Mouse (Mus musculus): ENCODE data around the gene Atp13a1. TPM values are rescaled to one million over a fixed set of nuclear protein-coding genes. Genes with fewer than 3 reads are reported as not detected.

Gene Atp13a1
- polyA plus RNA-seq, 1 experiment, result 7.5 TPM

- no peak overlapping the region for H3K27ac ChIP-seq (replicated peaks; ENCODE audit: low read depth, low read length)
- peak overlapping the region; percentile 93 for H3K4me3 ChIP-seq (ENCODE audit: insufficient read depth, low read depth, low read length)
- peaks cover 6% of the 10 kb centered on the region; the same call in 1 of the 2 replicates for H3K4me1 ChIP-seq (ENCODE audit: control insufficient read depth, insufficient read depth, insufficient read length, low read length)
Measured at GRCm38 (mm10) chr8:69791415-69792068, 579 bp downstream of the Atp13a1 start.

GRCm38 (mm10) chr8:69793666-69794065, 2.7 kb downstream of the Atp13a1 start:
- Histone ChIP-seq H3K27ac (replicated peaks; ENCODE audit: low read depth, low read length) (no peak overlapping the region), H3K4me1 (ENCODE audit: control insufficient read depth, insufficient read depth, insufficient read length, low read length) (peaks cover 6% of the 10 kb centered on the region; the same call in 1 of the 2 replicates), H3K4me3 (ENCODE audit: insufficient read depth, low read depth, low read length) (no peak overlapping the region)

- no peak overlapping the region for H3K4me3 ChIP-seq (ENCODE audit: insufficient read depth, low read depth, low read length)
- no peak overlapping the region for H3K27ac ChIP-seq (replicated peaks; ENCODE audit: low read depth, low read length)
- H3K4me1 ChIP-seq (ENCODE audit: control insufficient read depth, insufficient read depth, insufficient read length, low read length), result peaks cover 6% of the 10 kb centered on the region; the same call in 1 of the 2 replicates
Measured at GRCm38 (mm10) chr8:69794096-69794495, 3.1 kb downstream of the Atp13a1 start.

- H3K4me1 ChIP-seq (ENCODE audit: control insufficient read depth, insufficient read depth, insufficient read length, low read length), result peaks cover 6% of the 10 kb centered on the region; the same call in 1 of the 2 replicates
- H3K4me3 ChIP-seq (ENCODE audit: insufficient read depth, low read depth, low read length), result no peak overlapping the region
- H3K27ac ChIP-seq (replicated peaks; ENCODE audit: low read depth, low read length), result no peak overlapping the region
Measured at GRCm38 (mm10) chr8:69794901-69795300, 3.9 kb downstream of the Atp13a1 start.

- H3K4me3 ChIP-seq (ENCODE audit: insufficient read depth, low read depth, low read length), result no peak overlapping the region
- H3K27ac ChIP-seq (replicated peaks; ENCODE audit: low read depth, low read length), result no peak overlapping the region
- peaks cover 3% of the 10 kb centered on the region; the same call in 1 of the 2 replicates for H3K4me1 ChIP-seq (ENCODE audit: control insufficient read depth, insufficient read depth, insufficient read length, low read length)
Measured at GRCm38 (mm10) chr8:69796721-69797345, 5.9 kb downstream of the Atp13a1 start.

GRCm38 (mm10) chr8:69797661-69798060, 6.7 kb downstream of the Atp13a1 start:
- Histone ChIP-seq H3K4me3 (ENCODE audit: insufficient read depth, low read depth, low read length) (no peak overlapping the region), H3K27ac (replicated peaks; ENCODE audit: low read depth, low read length) (no peak overlapping the region), H3K4me1 (ENCODE audit: control insufficient read depth, insufficient read depth, insufficient read length, low read length) (no peaks in the 10 kb centered on the region)

- Histone ChIP-seq H3K27ac (replicated peaks; ENCODE audit: low read depth, low read length) (no peak overlapping the region), H3K4me3 (ENCODE audit: insufficient read depth, low read depth, low read length) (no peak overlapping the region), H3K4me1 (ENCODE audit: control insufficient read depth, insufficient read depth, insufficient read length, low read length) (no peaks in the 10 kb centered on the region)
Measured at GRCm38 (mm10) chr8:69799261-69799660, 8.3 kb downstream of the Atp13a1 start.

- Histone ChIP-seq H3K27ac (replicated peaks; ENCODE audit: low read depth, low read length) (no peak overlapping the region), H3K4me3 (ENCODE audit: insufficient read depth, low read depth, low read length) (no peak overlapping the region)
Measured at GRCm38 (mm10) chr8:69799946-69800345, 9.0 kb downstream of the Atp13a1 start.

GRCm38 (mm10) chr8:69801796-69802195, 10.8 kb downstream of the Atp13a1 start:
- Histone ChIP-seq H3K27ac (replicated peaks; ENCODE audit: low read depth, low read length) (no peak overlapping the region), H3K4me3 (ENCODE audit: insufficient read depth, low read depth, low read length) (no peak overlapping the region), H3K4me1 (ENCODE audit: control insufficient read depth, insufficient read depth, insufficient read length, low read length) (no peaks in the 10 kb centered on the region)

More at GRCm38 (mm10) chr8:69799946-69800345, 9.0 kb downstream of the Atp13a1 start:
- H3K4me1 ChIP-seq (ENCODE audit: control insufficient read depth, insufficient read depth, insufficient read length, low read length), result no peaks in the 10 kb centered on the region

- H3K4me1 ChIP-seq (ENCODE audit: control insufficient read depth, insufficient read depth, insufficient read length, low read length), result no peaks in the 10 kb centered on the region
- H3K4me3 ChIP-seq (ENCODE audit: insufficient read depth, low read depth, low read length), result no peak overlapping the region
- no peak overlapping the region for H3K27ac ChIP-seq (replicated peaks; ENCODE audit: low read depth, low read length)
Measured at GRCm38 (mm10) chr8:69802216-69802615, 11.3 kb downstream of the Atp13a1 start.

- Histone ChIP-seq H3K4me1 (ENCODE audit: control insufficient read depth, insufficient read depth, insufficient read length, low read length) (no peaks in the 10 kb centered on the region), H3K27ac (replicated peaks; ENCODE audit: low read depth, low read length) (no peak overlapping the region), H3K4me3 (ENCODE audit: insufficient read depth, low read depth, low read length) (no peak overlapping the region)
Measured at GRCm38 (mm10) chr8:69803366-69803765, 12.4 kb downstream of the Atp13a1 start.

- Histone ChIP-seq H3K4me1 (ENCODE audit: control insufficient read depth, insufficient read depth, insufficient read length, low read length) (no peaks in the 10 kb centered on the region), H3K4me3 (ENCODE audit: insufficient read depth, low read depth, low read length) (no peak overlapping the region), H3K27ac (replicated peaks; ENCODE audit: low read depth, low read length) (no peak overlapping the region)
Measured at GRCm38 (mm10) chr8:69804537-69804936, 13.6 kb downstream of the Atp13a1 start.

GRCm38 (mm10) chr8:69805086-69805485, 14.1 kb downstream of the Atp13a1 start:
- H3K4me3 ChIP-seq (ENCODE audit: insufficient read depth, low read depth, low read length), result no peak overlapping the region
- H3K27ac ChIP-seq (replicated peaks; ENCODE audit: low read depth, low read length), result no peak overlapping the region
- no peaks in the 10 kb centered on the region for H3K4me1 ChIP-seq (ENCODE audit: control insufficient read depth, insufficient read depth, insufficient read length, low read length)

GRCm38 (mm10) chr8:69805491-69805890, 14.5 kb downstream of the Atp13a1 start:
- no peak overlapping the region for H3K4me3 ChIP-seq (ENCODE audit: insufficient read depth, low read depth, low read length)
- no peak overlapping the region for H3K27ac ChIP-seq (replicated peaks; ENCODE audit: low read depth, low read length)
- H3K4me1 ChIP-seq (ENCODE audit: control insufficient read depth, insufficient read depth, insufficient read length, low read length), result no peaks in the 10 kb centered on the region

GRCm38 (mm10) chr8:69807236-69807635, 16.3 kb downstream of the Atp13a1 start:
- Histone ChIP-seq H3K4me1 (ENCODE audit: control insufficient read depth, insufficient read depth, insufficient read length, low read length) (no peaks in the 10 kb centered on the region), H3K27ac (replicated peaks; ENCODE audit: low read depth, low read length) (no peak overlapping the region), H3K4me3 (ENCODE audit: insufficient read depth, low read depth, low read length) (no peak overlapping the region)

Data from brown adipose tissue, adult 24 weeks (tissue).